Mouse (Mus musculus): ENCODE data around the gene Cacna1s. TPM values are rescaled to one million over a fixed set of nuclear protein-coding genes. Genes with fewer than 3 reads are reported as not detected.

Cacna1s gene
- polyA plus RNA-seq, 1 experiment from 2014 or later = not detected

DNA sequence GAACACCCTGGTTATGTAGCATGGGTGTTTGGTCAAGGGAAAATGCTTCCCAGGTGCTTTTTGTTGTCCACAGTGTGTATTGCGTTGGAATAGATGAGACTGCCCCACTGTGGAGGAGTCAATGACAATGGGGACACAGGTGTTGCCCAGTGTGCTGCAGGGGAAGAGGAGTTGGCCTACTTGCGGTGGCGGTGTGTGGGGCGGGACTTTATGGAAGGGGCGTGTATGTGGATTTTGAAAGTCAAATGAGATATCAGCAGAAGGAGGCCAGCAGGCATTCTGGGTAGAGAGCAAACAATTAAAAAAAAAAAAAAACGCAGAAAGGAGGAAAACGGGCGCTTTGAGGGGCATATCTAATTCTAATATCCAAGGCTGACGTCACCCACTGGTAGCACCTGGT lies 97.2 kb downstream of the Cacna1s start:
- Histone ChIP-seq H3K36me3 (ENCODE audit: inconsistent target) (peaks cover 69% of the 10 kb centered on the region), H3K27ac (no peak overlapping the region), H3K4me3 (ENCODE audit: inconsistent target) (no peak overlapping the region), H3K79me2 (ENCODE audit: inconsistent target) (peaks cover 2% of the 10 kb centered on the region; the same call in 1 of the 2 replicates)
- 94% methylated on average over 8 of the region's 9 CpGs for WGBS (ENCODE audit: missing documents)

DNA sequence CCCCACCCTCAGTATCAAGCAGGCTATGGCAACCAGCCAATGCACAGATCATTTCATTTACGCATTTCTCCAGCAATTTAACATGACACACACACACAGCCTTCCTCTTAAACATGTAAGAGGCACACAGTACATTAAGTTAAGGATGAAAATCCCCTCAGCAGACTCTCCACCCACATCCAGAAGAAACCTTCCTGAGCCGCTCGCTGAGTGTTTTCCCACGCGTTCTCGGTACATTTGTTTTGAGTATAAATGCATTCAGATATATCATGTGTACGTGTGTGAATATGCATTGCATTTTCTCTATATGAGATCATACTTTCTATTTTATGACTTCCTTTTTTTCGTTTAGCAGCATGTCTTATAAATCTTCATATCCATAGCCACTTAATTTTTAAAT lies 98.8 kb downstream of the Cacna1s start:
- Histone ChIP-seq H3K79me2 (ENCODE audit: inconsistent target) (no peaks in the 10 kb centered on the region), H3K27ac (no peak overlapping the region), H3K36me3 (ENCODE audit: inconsistent target) (peaks cover 79% of the 10 kb centered on the region), H3K4me3 (ENCODE audit: inconsistent target) (no peak overlapping the region)
- 69% methylated on average over 4 of the region's 8 CpGs for WGBS (ENCODE audit: missing documents)

GRCm38 (mm10) chr1:136156304-136156703 lies 103.8 kb downstream of the Cacna1s start:
- Histone ChIP-seq H3K36me3 (ENCODE audit: inconsistent target) (peaks cover 78% of the 10 kb centered on the region), H3K27ac (no peak overlapping the region), H3K4me3 (ENCODE audit: inconsistent target) (no peak overlapping the region), H3K79me2 (ENCODE audit: inconsistent target) (no peaks in the 10 kb centered on the region)
- 95% methylated on average over 4 of the region's 4 CpGs for WGBS (ENCODE audit: missing documents)

DNA sequence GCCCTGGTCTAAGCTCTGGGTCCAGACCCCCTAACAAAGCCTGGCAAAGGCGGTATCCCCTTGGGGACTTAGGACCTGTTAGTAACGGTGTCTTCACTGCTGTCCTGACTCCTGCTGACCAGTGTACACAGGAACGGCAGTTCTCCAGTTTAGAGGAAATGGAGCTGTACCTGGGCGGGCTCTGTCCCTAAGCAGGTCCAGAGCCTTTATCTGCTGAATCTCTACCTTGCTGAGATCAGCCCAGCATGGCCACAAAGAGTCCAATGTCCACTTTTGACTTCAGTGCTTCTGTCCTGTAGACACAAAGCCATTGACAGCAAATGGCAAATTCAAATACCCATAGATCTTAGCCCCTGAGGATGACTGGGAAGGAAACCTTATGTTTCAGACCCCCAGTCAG lies 104.4 kb downstream of the Cacna1s start:
- Histone ChIP-seq H3K36me3 (ENCODE audit: inconsistent target) (peaks cover 82% of the 10 kb centered on the region), H3K4me3 (ENCODE audit: inconsistent target) (no peak overlapping the region), H3K79me2 (ENCODE audit: inconsistent target) (no peaks in the 10 kb centered on the region), H3K27ac (no peak overlapping the region)
- 88% methylated on average over 4 of the region's 4 CpGs for WGBS (ENCODE audit: missing documents)

- Histone ChIP-seq H3K4me3 (ENCODE audit: inconsistent target) (no peak overlapping the region), H3K36me3 (ENCODE audit: inconsistent target) (peaks cover 83% of the 10 kb centered on the region), H3K27ac (no peak overlapping the region), H3K79me2 (ENCODE audit: inconsistent target) (no peaks in the 10 kb centered on the region)
- 91% methylated on average over 10 of the region's 12 CpGs for WGBS (ENCODE audit: missing documents)
Measured at GRCm38 (mm10) chr1:136159830-136160229, 107.3 kb downstream of the Cacna1s start.

DNA sequence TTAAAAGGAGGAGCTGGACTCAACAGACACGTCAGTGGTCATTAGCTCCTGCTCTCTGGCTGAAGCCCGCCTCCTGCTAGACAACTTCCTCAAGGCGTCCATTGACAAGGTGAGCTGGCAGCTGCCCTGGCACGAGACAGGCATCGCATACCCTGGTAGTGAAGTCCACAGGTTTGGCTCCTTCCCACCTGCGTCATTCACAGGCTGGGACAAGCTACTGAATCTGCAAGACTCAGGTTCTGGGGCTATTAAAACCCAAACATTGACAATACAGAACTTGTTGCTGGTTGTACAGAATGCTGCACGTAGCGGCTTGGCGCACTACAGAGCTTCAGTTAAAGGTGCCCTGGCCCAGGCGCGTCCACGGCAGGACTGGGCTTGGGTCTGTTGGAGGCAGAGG lies 107.7 kb downstream of the Cacna1s start:
- Histone ChIP-seq H3K79me2 (ENCODE audit: inconsistent target) (no peaks in the 10 kb centered on the region), H3K27ac (no peak overlapping the region), H3K4me3 (ENCODE audit: inconsistent target) (no peak overlapping the region), H3K36me3 (ENCODE audit: inconsistent target) (peaks cover 82% of the 10 kb centered on the region)
- WGBS (ENCODE audit: missing documents) = 93% methylated on average over 12 of the region's 12 CpGs

DNA sequence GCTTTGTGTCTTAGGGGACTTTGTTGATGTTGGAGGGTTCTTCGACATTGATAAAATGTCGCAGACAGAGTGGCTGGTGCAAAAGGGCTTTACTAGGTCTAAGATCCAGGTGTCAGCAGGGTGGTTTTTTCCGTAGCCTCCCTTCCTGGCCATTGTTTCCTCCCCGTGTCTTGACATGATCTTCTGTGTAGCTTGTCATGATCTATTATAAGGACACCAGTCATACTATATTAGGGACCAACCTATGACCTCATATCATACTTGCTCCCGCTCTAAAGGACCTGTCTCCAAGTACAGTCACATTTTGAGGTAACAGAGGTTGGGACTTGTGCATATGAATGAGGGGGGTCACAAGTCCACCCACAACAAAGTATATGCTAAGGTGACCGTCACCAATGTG lies 108.4 kb downstream of the Cacna1s start:
- H3K27ac ChIP-seq = no peak overlapping the region
- no peaks in the 10 kb centered on the region for H3K79me2 ChIP-seq (ENCODE audit: inconsistent target)
- 94% methylated on average over 6 of the region's 6 CpGs for WGBS (ENCODE audit: missing documents)
- H3K4me3 ChIP-seq (ENCODE audit: inconsistent target) = no peak overlapping the region
- peaks cover 76% of the 10 kb centered on the region for H3K36me3 ChIP-seq (ENCODE audit: inconsistent target)

DNA sequence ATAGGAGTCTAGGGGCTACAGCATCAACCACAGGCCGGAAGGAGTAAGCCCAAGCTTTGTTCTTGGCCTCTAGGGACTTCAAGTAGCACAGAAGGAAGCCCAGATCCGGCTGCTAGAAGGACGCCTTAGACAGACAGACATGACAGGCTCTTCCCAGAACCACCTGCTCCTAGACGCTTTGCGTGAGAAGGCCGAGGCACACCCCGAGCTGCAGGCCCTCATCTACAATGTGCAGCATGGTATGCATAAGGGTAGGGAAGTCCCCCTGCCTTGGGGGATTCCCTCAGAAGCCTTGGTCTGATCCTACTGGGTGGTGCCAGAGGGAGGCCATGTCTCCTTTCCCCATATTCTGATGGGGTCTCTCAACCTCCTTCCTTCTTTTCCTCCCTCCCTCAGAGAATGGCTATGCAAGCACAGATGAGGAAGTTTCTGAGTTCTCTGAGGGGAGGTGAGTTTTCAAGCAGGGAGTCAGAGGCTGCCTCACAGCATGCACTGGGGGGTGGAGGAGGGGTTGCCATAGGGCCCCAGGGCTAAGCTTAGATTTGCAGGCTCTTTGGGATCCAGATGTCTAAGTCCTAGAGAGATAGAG lies 108.9 kb downstream of the Cacna1s start:
- Histone ChIP-seq H3K36me3 (ENCODE audit: inconsistent target) (peaks cover 71% of the 10 kb centered on the region), H3K4me3 (ENCODE audit: inconsistent target) (no peak overlapping the region), H3K79me2 (ENCODE audit: inconsistent target) (no peaks in the 10 kb centered on the region), H3K27ac (no peak overlapping the region)
- 90% methylated on average over 7 of the region's 7 CpGs for WGBS (ENCODE audit: missing documents)

- Histone ChIP-seq H3K36me3 (ENCODE audit: inconsistent target) (peaks cover 52% of the 10 kb centered on the region; the same call in 1 of the 2 replicates), H3K27ac (no peak overlapping the region), H3K79me2 (ENCODE audit: inconsistent target) (no peaks in the 10 kb centered on the region), H3K4me3 (ENCODE audit: inconsistent target) (no peak overlapping the region)
- WGBS (ENCODE audit: missing documents) = 85% methylated on average over 2 of the region's 2 CpGs
Measured at GRCm38 (mm10) chr1:136165436-136165835, 112.9 kb downstream of the Cacna1s start.

GRCm38 (mm10) chr1:136167657-136168056 lies 115.1 kb downstream of the Cacna1s start:
- Histone ChIP-seq H3K79me2 (ENCODE audit: inconsistent target) (no peaks in the 10 kb centered on the region), H3K4me3 (ENCODE audit: inconsistent target) (no peak overlapping the region), H3K27ac (no peak overlapping the region), H3K36me3 (ENCODE audit: inconsistent target) (peaks cover 53% of the 10 kb centered on the region)
- 95% methylated on average over 8 of the region's 8 CpGs for WGBS (ENCODE audit: missing documents)

Other genes starting within 250 kb of the Cacna1s start
- gene Lad1, start 234.2 kb upstream of the Cacna1s start, polyA plus RNA-seq (2018) = 0.30 to 0.49 TPM (median 0.36 TPM) in 3 replicates
- not detected in 3 replicates for gene Tnnt2, start 216.4 kb upstream of the Cacna1s start, polyA plus RNA-seq (2018)
- not detected in 3 replicates for gene Pkp1, start 133.5 kb upstream of the Cacna1s start, polyA plus RNA-seq (2018)
- gene Igfn1, start 46.4 kb upstream of the Cacna1s start, polyA plus RNA-seq (2018) = not detected in 3 replicates
- 10.4 to 13.9 TPM (median 11.0 TPM) in 3 replicates for gene Tmem9, start 44.6 kb upstream of the Cacna1s start, polyA plus RNA-seq (2018)
- gene Ascl5, start 1.9 kb upstream of the Cacna1s start, polyA plus RNA-seq (2018) = not detected in 3 replicates
- gene Kif21b, start 78.6 kb downstream of the Cacna1s start, polyA plus RNA-seq (2018) = 7.3 to 9.8 TPM (median 9.5 TPM) in 3 replicates
- not detected in 3 replicates for gene Mroh3, start 160.1 kb downstream of the Cacna1s start, polyA plus RNA-seq (2018)
- gene Inava, start 181.5 kb downstream of the Cacna1s start, polyA plus RNA-seq (2018) = not detected in 3 replicates
- gene Gpr25, start 208.1 kb downstream of the Cacna1s start, polyA plus RNA-seq (2018) = not detected in 3 replicates